Mouse (Mus musculus) right cerebral cortex, adult 18-20 months (tissue): ENCODE data around the gene Atp8a2.

Experiments used
- DNase-seq: peaks from one replicate; pipeline ENCODE4 v3.0.0; 2022; ENCODE audit warnings: mixed read lengths

Atp8a2 gene

DNA sequence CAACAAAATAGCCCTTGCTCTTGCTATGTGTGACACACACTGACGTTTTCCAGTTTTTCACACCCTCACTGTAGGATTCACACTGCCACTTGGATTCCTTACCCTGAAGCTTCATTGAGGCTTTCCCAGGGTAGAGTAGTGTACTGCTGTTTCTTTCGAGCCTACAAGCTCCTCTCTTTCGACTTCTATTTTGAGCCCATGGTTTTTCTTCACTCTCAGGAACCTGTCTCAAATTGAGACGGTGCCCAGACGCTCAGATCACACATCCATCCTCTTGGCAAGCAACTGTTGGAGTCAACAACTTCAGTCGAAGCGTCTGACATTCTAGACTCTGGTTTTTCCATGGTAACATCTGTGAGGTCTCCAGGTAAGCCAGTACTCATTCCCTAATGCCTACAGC lies at the start of gene Atp8a2:
Gene Atp8a2, minus strand, starts transcription at position 296 of the 400 bp plus-strand sequence.
- peak; percentile 46 for DNase-seq

DNA sequence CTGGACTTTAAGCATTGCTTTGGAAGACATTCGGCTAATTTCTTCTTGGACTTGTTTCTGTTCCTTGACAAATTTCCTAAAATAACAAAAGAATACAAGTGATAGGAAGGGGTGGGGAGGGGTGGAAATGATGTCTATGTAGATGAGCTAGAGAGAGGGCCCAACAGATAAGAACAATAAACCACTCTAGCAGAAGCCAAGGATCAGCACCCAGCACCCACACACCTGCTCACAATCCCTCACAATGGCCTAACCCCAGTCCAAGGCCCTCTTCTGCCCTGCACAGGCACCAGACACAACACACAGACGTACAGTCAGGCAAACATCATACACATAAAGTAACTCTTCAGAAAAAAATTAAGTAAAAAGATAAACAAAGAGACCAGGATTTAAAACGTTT lies 41.6 kb upstream of the Atp8a2 start:
- no peak for DNase-seq

DNA sequence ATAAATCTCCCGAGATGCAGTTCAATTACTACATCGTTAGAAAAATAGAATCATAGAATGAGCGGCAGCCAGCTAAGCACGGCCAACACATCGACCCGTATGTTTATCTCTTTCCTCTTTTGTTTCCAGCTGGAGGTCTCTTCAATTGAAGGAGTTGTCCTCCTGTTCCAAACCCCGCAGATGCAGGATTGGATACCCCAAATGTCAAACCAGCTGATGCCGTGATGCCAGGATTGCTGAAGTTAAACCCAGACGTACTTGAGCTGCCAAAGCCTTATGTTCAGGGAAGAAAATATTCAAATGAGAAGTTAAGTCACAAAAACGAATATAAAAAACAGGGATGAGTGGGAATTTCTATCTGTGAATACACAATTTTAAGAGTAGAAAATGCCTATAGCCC lies 22.9 kb upstream of the Atp8a2 start:
- no peak for DNase-seq

DNA sequence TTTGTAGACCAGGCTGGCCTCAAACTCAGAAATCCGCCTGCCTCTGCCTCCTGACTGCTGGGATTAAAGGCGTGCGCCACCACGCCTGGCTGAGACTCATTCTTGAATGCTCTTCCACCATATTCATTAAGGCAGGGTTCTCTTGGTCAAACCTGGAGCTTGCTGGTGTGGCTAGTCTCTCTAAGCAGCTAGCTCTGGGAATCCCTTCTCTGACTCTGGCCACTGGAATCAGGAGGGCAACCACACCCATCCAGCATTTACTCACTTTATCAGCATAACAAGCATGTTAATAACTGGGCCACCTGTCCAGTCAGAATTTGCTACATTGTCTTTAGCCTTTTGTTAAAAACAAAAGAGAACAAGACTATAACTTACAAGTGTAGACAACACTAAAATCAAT lies 20.6 kb upstream of the Atp8a2 start:
- DNase-seq, result no peak

DNA sequence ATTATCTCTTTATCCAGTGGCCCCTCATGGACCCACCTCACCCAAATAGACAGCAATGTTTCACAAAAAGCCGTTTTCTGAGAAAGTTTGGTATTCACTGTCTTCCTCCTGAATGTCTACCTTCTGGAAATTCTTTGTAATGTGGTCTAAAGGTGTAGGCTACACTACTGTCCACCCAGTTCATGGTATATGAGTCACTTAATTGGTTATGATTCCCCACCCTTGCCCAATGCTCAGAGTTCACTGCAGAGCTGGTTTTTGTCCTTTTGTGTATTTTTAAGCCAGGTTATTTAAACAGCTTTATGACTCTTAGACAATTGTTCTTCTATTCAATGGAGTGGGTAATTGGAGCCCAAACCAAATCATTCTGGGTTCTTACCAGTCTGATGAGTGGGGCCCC lies 19.1 kb upstream of the Atp8a2 start:
- no peak for DNase-seq

DNA sequence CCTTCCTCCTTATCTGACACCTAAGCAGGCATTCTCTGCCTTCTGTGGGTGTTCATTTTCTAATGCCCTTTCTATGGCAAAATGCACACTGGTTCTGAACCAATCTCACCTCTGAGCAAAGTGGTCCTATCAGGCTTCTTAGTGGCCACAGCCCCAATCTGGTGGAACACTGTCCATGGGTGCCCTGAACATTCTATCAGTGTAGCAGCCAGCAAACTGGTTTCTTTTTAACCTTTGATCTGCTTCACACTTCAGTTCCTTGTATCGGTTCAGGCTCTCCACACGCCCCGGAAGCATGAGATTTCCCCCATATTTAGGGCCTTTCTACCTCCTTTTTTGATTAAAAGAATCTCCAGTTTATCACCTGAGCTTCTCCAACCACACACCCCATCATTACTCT lies 18.0 kb upstream of the Atp8a2 start:
- no peak for DNase-seq

DNA sequence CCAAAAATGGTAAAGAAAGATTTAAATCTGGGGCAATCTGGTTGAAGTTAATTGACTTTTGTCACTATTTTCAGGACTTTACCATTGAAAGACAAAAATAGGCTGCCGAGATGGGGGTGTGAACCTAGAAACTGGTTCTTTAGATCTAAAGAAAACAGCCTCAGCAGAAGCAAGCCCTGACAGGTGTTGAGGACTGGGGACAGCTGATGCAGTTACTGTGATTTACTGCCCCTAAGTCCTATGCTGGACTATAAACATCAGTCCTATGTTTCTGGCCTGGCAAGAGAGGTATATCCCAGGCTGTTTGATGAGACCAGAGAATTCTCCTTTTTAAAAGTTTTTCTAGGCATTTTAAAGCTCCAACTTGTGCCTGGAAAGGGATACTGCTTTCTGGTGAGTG lies 17.1 kb upstream of the Atp8a2 start:
- DNase-seq, result no peak

DNA sequence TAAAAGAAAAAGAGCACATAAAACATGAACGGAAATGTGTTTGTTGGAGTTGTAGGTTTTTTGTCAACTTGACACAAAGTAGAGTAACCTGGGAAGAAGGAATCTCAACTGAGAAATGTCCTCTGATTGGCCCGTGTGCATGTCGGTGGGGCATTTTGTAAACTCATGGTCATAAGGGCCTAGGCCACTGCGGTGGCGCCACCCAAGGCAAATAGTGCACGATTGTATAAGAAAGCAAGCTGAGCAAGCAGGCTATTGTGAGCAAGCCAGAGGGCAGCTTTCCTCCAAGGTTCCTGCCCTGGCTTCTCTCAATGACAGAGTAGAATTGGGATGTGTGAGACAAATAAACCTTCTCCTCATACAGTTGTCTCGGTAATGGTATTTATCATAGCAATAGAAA lies 12.2 kb upstream of the Atp8a2 start:
- no peak for DNase-seq

DNA sequence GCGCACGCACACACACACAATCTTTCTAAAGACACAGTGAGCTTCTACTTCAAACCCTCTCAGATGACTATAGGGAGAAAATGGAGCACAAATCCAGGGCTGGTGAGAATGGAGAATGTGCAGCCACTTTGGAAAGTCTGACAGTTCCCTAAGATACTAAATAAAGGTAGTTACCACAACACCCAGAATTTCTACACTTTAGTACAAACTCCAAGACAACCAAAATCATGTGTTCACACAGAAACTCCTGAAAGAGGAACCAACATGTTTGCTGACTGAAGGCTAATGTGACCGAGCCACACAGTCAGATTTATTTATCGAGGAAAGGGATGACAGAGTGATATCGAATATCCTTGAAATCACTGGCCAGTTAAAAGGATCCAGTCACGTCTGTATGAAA lies 8.0 kb upstream of the Atp8a2 start:
- DNase-seq, result no peak

DNA sequence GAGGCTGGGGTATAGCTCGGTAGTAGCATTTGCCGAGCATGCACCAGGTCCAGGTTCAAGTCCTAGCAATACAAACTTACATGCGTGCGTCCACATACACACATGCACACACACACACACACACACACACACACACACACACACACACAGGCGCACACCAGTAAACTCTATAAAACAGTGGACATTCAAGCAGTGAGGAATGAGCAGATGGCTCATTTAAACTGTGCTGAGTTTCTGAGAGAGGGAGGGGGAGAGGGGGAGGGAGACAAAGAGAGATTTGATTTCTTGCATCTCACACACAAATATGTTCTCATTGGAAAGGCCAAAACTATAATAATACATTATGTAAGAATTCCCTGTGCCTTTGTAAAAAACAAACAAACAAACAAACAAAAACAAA lies 980 bp downstream of the Atp8a2 start:
- DNase-seq, result no peak

DNA sequence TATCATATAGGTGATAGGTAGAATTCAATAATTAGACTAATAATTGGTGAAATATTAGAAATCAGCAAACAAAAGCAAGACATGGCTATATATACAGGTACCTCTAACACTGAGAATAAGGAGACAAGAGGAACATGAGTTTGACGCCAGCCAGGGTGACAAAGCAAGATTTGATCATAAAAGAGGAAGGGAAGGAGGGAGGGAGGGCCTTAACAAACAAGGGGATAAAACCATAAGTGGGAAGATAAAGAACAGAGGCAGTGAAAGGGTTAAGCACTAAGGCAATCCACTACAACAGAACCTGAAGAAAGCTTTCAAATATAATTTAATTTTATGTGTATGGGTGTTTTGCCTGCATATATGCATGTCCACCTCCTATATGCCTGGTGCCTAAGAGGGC lies 2.4 kb downstream of the Atp8a2 start:
- DNase-seq, result no peak

DNA sequence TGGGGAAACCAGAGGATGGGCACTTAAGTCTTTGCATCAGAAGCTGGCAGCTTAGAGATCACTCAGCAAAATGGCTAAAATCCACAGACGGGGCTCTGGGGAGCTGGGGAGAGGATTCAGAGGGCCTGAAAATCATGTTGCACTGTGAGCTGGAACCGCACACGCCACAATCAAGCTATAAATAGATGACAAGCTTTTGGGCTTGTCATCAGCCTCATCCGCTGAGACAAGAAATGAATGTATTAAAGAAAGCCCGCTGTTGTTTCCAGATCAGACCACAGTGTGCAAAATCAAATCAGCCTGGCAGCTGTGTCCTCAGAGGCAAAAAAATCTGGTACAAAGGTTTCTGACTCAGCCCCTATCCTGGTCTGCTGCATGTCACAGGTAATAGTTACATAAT lies 7.2 kb downstream of the Atp8a2 start:
- no peak for DNase-seq

DNA sequence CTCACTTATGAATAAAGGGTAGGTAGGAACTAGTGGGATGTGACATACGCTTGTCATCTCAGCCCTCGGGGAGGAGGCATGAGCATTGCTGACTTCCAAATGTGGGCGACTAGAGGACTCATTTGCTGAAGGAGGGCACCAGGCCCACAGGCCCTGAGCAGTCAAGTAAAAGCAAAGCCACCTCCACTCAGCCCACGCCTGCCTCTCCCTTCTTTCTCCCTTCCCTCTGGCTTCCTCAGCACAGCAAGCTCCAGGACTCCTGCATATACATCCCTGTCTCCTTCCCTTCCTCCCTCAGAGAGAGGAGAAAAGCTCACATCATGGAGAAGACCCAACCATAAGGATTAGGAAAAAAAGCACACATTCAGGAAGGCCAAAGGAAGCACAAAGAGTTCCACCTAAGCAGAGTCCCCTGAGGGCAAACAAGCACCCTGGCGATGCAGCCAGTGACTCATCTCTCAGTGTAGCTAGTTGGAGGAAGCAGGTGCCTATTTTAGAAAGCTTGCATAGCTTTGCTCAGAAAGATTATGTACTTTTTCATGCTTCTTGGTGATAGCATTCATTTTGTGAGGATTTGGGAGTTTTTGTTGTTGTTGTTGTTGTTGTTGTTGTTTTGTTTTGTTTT lies 8.7 kb downstream of the Atp8a2 start:
- DNase-seq, result peak; percentile 77

DNA sequence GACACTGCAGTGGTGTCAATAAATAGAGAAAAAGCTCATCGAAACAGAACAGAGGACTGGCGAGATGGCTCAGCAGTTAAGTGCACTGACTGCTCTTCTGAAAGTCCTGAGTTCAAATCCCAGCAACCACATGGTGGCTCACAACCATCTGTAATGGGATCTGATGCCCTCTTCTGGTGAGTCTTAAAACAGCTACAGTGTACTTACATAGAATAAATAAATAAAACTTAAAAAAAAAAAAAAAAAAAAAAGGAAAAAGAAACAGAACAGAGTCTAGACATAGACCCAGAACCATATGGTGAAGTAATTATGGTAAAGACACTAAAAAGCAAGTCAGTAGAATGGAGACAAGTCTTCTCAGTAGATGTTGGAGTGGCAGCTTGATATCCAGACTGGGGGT lies 15.7 kb downstream of the Atp8a2 start:
- DNase-seq, result no peak

DNA sequence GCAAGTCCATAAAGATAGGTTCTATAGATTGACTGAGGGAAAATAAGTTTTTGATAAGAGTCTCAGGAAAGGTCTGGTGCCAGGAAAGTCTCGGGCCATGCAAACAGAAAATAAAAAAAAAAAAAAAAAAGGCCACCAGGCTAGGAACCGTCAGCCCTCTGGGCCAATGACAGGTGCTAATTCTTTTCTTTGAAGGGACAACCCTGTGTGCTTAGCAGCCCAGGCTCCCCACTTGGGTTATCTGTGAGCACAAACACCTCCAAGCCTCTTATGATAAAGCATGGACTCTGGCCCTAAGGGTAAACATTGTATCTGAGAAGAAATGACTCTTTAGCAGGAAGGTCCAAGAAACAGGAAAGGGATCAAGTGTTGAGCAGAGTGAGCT lies 18.4 kb downstream of the Atp8a2 start:
- no peak for DNase-seq

DNA sequence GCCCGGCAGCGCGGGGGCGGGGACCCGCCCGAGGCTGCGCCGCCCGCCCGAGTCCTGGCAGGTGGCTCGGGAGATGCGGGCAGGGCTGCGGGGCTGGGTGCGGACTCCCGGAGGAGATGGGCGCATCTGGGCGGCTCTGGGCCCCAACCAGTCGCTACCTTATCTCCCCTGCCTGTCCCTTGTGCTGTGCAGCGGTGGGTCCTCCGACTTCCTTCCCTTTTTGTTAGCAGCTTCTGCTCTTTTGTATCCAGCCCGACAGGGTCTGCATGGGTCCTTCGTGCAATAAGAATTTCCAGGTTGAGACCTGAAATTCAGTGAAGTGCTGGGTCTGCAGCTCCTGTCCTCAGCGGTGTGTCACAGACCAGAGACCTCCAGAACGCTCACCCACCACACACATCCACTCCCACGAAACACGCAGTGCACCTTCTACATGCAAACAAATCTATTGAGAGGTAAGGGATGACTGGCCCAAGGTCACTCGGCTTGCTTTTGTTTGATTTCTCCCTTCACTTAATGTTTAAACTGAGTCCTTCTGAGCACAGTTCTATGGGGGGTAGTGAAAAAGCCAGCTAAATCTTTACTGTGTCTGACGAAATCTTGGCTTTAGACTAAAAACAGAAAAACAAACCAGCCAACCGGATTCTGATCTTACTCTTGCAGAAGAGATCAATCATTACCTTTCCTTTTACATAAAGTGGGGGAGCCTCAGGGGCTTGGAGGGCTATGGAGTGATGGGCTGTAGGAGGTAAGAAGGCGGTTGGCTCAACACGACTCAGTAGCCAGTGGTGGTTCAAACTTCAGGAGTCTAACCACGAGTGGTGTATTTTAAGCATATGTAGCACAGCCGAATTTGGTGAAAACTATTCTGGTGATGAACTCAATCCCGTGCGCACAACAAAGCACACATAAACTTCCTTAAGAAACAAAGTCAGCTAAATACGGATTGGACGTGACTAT lies 19.1 kb downstream of the Atp8a2 start:
- peak; percentile 52 for DNase-seq

DNA sequence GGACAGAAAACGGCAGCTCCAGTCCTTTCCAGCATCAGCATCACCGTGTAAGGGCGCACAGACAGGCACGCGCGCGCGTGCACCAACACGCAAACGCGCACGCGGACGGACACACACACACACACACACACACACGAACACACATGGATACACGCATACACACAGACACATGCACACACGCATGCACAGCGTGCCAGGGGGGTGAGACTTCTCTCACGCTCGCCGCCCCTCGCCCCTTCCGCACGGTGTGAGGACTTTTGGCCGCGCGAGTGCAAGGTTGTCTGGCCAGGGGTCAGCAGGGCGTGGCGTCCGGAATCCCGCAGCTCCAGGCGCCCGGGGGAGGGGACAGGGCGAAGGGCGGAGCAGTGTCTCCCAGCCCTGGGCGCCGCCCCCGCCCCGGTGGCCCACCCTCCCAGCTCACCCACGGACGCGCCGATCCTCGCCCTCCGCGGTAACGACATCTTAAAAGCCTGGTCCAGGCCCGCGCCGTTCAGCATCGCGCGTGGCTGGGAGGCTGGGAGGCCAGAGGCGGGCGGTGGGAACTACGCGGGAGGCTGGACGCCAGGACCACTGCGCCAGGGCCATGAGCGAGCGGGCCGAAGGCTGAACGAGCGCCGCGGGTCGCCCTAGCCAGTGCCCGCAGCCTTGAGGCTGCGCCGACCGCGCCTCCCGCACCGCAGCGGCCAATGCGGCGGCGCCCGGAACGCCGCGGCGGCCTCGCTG lies 19.9 kb downstream of the Atp8a2 start:
- peak; percentile 72 for DNase-seq

DNA sequence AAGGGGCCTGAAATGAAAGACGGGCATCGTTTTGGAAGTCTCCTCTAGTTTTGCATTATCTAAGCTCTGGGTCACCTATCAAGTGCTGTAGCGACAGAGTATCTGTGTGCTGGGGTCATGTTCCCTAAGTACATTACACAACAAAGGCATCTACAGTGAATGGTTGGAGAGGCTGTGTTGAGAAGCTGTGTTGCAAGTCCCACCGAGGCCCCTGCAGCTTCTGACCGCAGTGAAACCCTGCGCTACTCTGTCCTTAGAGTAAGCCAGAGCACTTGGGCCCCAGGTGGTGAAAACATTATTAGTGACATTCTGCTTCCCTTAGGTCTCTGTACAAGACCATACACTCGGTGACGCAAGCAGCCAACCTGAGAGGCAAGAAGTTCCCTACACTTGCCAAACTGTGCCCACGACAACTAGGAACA lies 20.5 kb downstream of the Atp8a2 start:
- no peak for DNase-seq

DNA sequence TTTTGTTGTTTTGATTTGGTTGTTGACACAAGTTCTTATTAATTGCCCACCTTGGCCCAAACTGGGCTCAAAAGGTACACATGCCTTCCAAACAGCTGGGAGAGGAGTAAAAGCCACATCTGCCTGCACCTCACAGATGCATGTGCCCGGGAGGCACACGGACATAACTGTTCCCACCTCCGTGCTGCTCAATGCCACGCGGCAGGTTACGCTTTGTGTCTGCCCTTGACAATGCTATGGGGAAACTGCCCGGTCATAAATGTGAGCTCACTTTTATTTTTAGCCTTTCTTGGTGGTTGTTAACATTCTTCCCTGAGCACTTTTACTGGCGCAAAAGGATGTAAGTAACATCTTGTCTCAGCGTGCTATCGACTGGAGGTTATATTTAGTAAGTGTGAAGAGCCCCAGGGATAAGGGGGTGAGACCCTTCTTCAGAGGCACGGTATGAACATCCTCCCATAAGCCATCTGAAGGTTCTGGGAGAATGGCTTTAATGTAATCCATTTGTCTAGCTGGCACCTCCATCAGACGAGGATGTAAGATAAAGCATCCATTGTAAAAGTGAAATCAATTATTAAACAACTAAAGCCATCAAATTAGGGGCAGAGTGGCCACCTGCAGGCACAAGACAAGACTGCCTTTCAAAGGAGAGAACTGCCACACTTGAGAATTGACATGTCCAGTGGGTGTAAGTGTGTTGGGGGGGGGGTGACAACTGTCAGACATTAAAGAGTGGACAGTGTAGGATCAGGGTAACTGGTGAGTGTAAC lies 24.5 kb downstream of the Atp8a2 start:
- no peak for DNase-seq

DNA sequence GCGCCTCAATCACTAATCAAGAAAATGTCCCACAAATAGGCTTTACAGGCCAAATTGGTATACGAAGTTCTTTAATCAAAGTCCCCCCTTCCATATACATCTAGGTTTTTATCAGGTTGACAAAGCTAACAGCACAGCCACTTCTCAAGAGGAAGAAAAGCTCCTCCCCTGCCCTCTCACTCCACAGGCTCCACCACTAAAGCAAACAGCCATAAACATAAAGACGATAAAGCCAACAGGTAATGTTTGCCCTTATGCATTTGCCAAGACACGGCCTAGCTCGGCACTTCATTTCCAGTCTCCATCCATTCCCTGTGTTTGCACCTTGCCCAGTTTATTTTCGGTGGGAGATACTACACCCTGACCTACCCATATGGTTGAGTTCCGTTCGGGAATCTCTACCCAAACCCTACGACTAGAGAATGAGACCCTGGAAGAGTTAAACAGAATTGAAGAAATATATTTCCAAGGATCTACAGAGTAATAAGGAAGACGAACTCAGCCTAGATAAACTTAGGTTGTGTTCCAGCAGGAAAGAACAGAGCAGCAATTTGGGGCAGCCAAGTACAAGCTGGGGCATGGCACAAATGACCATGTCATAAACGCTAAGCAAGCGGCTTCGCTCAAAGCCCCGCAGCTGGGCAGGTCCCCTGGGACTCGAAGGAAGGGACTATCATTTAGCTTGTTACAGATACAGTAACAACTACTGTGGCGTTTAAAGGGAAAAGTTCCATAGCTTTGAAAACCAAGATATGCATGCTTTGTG lies 26.0 kb downstream of the Atp8a2 start:
- DNase-seq, result no peak

DNA sequence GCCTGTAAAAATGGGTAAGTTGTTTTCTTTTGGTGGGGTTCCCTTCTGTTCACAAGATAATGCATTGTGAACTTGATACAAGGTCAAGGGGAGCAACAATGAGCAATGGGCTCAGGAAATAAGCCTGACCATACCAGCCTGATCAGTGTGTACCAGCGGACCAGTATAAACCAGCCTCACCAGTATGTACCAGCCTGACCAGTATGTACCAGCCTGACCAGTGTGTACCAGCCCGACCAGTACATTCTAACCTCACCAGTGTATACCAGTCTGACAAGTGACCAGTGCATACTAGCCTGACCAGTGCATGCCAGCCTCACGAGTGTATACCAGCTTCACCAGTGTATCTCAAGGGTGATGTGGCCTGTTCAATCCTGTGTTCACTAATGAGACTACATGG lies 33.6 kb downstream of the Atp8a2 start:
- no peak for DNase-seq

DNA sequence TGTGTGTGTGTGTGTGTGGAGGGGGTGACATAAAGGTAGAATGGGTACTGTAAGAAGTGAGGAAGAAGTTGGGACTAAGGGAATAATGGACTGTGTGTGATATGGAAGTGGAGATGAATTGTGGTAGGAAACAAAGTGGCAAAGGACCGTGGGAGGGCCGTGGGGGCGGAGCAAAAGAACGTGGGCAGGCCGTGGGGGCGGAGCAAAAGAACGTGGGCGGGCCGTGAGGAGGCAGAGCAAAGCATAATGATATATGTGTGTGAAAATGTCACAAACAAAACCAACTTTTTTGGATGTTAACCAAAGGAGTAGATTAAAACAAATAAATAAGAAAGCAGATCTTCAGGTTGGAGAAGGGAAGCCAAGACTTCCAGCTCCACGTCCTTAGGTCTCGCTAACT lies 44.6 kb downstream of the Atp8a2 start:
- no peak for DNase-seq
